Mouse (Mus musculus) MEL (cell line): ENCODE measurements at regions not wholly inside any gene's neighbourhood (a gene's known extent, or its start where the extent isn't known, plus 50 kb on each side); places are given as distances from the start of the nearest gene placed in this dataset.

Experiments used
- CHD1 ChIP-seq: IDR thresholded peaks from 2 replicates; pipeline ENCODE4 v1.6.1; 2012; ENCODE audit warnings: low read depth, mild to moderate bottlenecking, inconsistent platforms, low read length, improper control_type of control experiment
- CTCF ChIP-seq, 3 experiments: IDR thresholded peaks in 2 of 3; conservative IDR thresholded peaks in 1 of 3; 2 replicates each; pipeline ENCODE4 v1.5.1; 2011 to 2012; ENCODE audit warnings: low read length in 3 of 3, low read depth in 2 of 3, mild to moderate bottlenecking in 2 of 3, improper control_type of control experiment in 1 of 3, inconsistent platforms in 1 of 3, mixed read lengths in 1 of 3, moderate library complexity in 1 of 3; ENCODE audit not compliant: control insufficient read depth in 1 of 3, insufficient read depth in 1 of 3, poor library complexity in 1 of 3, severe bottlenecking in 1 of 3
- E2F4 ChIP-seq: IDR thresholded peaks from 2 replicates; pipeline ENCODE4 v1.6.1; 2011; ENCODE audit warnings: low read depth, low read length, improper control_type of control experiment, borderline replicate concordance
- GATA1 ChIP-seq: IDR thresholded peaks from 2 replicates; pipeline ENCODE4 v1.6.1; 2011; ENCODE audit warnings: low read depth, low read length, improper control_type of control experiment
- MAZ ChIP-seq: IDR thresholded peaks from 2 replicates; pipeline ENCODE4 v1.6.1; 2012; ENCODE audit warnings: low read depth, mild to moderate bottlenecking, inconsistent platforms, low read length, improper control_type of control experiment
- MEF2A ChIP-seq: IDR thresholded peaks from 2 replicates; pipeline ENCODE4 v1.6.1; 2014; ENCODE audit warnings: low read depth, mild to moderate bottlenecking, inconsistent platforms, low read length, improper control_type of control experiment; ENCODE audit not compliant: poor library complexity, insufficient replicate concordance, severe bottlenecking; ENCODE audit errors: extremely low read depth
- MXI1 ChIP-seq: IDR thresholded peaks from 2 replicates; pipeline ENCODE4 v1.6.1; 2011; ENCODE audit warnings: mild to moderate bottlenecking, low read depth, low read length, improper control_type of control experiment
- NRF1 ChIP-seq: IDR thresholded peaks from 2 replicates; pipeline ENCODE4 v1.6.1; 2014; ENCODE audit warnings: low read depth, mild to moderate bottlenecking, inconsistent platforms, low read length, improper control_type of control experiment, moderate library complexity; ENCODE audit not compliant: poor library complexity, insufficient read depth, severe bottlenecking
- POLR2A ChIP-seq, 2 experiments: IDR thresholded peaks; 2 replicates each; pipeline ENCODE4 v1.6.1; 2011 to 2012; ENCODE audit warnings: low read length in 2 of 2, mild to moderate bottlenecking in 2 of 2, control low read depth in 1 of 2, improper control_type of control experiment in 1 of 2, low read depth in 1 of 2, moderate library complexity in 1 of 2; ENCODE audit not compliant: control insufficient read depth in 1 of 2, insufficient read depth in 1 of 2, poor library complexity in 1 of 2
- USF1 ChIP-seq: IDR thresholded peaks from 2 replicates; pipeline ENCODE4 v1.6.1; 2014; ENCODE audit warnings: low read depth, mild to moderate bottlenecking, inconsistent platforms, low read length, improper control_type of control experiment, moderate library complexity
- ZNF384 ChIP-seq: IDR thresholded peaks from 2 replicates; pipeline ENCODE4 v1.6.1; 2012; ENCODE audit warnings: low read depth, mild to moderate bottlenecking, inconsistent platforms, low read length, improper control_type of control experiment

GRCm38 (mm10) chr6:102900407-102901110 lies 327.7 kb upstream of the Cntn3 start:
- no peak for TF ChIP-seq E2F4
- TF ChIP-seq POLR2A (IDR thresholded peaks at IDR 0.05; ENCODE audit: control insufficient read depth in 1 of 2, insufficient read depth in 1 of 2, low read depth in 1 of 2, low read length in 2 of 2, poor library complexity in 1 of 2): no peak
- TF ChIP-seq NRF1: no peak
- no peak for TF ChIP-seq CHD1
- TF ChIP-seq CTCF (IDR thresholded peaks at IDR 0.05 in 2 of 3, conservative IDR thresholded peaks at IDR 0.05 in 1 of 3; ENCODE audit: control insufficient read depth in 1 of 3, insufficient read depth in 1 of 3, low read depth in 2 of 3, low read length in 3 of 3, poor library complexity in 1 of 3, severe bottlenecking in 1 of 3): no peak
- no peak for TF ChIP-seq MAZ
- no peak for TF ChIP-seq ZNF384
- TF ChIP-seq MXI1: peak; percentile 44; the same call in 1 of the 2 replicates
- TF ChIP-seq MEF2A: peak; percentile 64; the same call in 1 of the 2 replicates
- TF ChIP-seq USF1: peak; percentile 78
- peak; percentile 72 for TF ChIP-seq GATA1
